Mouse (Mus musculus): ENCODE measurements around the gene Trmt10b. TPM values are rescaled to one million over a fixed set of nuclear protein-coding genes. Genes with fewer than 3 reads are reported as not detected.

Gene Trmt10b
- polyA plus RNA-seq, 1 experiment from 2014 or later = 27.0 TPM

GRCm38 (mm10) chr4:45275770-45276169 is 21.2 kb upstream of the Trmt10b start:
- Histone ChIP-seq H3K27ac (ENCODE audit: low read depth, low read length) (no peak overlapping the region), H3K36me3 (ENCODE audit: control insufficient read depth, insufficient read depth, low read length) (no peaks in the 10 kb centered on the region), H3K4me3 (ENCODE audit: low read depth, low read length) (no peak overlapping the region), H3K9me3 (ENCODE audit: control insufficient read depth, low read length) (no peaks in the 10 kb centered on the region), H3K27me3 (ENCODE audit: control insufficient read depth, insufficient read depth, low read length) (no peaks in the 10 kb centered on the region), H3K4me1 (ENCODE audit: control insufficient read depth, insufficient read depth, low read length) (0 out of 2 replicates have a peak, but pooled peaks cover 3% of the 10 kb centered on the region), H3K9ac (replicated peaks; ENCODE audit: low read depth, low read length) (no peak overlapping the region), H3K4me2 (ENCODE audit: low read depth, low read length) (no peak overlapping the region)
- ATAC-seq (ENCODE audit: low read depth) = no peak
- 83% methylated on average over 8 of the region's 8 CpGs for WGBS

GRCm38 (mm10) chr4:45279292-45279691 is 17.6 kb upstream of the Trmt10b start:
- no peak overlapping the region for H3K9ac ChIP-seq (replicated peaks; ENCODE audit: low read depth, low read length)
- WGBS = 39% methylated on average over 8 of the region's 8 CpGs
- no peak overlapping the region for H3K27ac ChIP-seq (ENCODE audit: low read depth, low read length)
- no peaks in the 10 kb centered on the region for H3K4me1 ChIP-seq (ENCODE audit: control insufficient read depth, insufficient read depth, low read length)
- H3K27me3 ChIP-seq (ENCODE audit: control insufficient read depth, insufficient read depth, low read length) = no peaks in the 10 kb centered on the region
- no peaks in the 10 kb centered on the region for H3K36me3 ChIP-seq (ENCODE audit: control insufficient read depth, insufficient read depth, low read length)
- no peak for ATAC-seq (ENCODE audit: low read depth)
- no peaks in the 10 kb centered on the region for H3K9me3 ChIP-seq (ENCODE audit: control insufficient read depth, low read length)
- H3K4me2 ChIP-seq (ENCODE audit: low read depth, low read length) = no peak overlapping the region
- H3K4me3 ChIP-seq (ENCODE audit: low read depth, low read length) = no peak overlapping the region

GRCm38 (mm10) chr4:45279981-45280548 is 16.9 kb upstream of the Trmt10b start:
- 18% methylated on average over 4 of the region's 4 CpGs for WGBS
- H3K36me3 ChIP-seq (ENCODE audit: control insufficient read depth, insufficient read depth, low read length) = no peaks in the 10 kb centered on the region
- peak; percentile 78 for ATAC-seq (ENCODE audit: low read depth)

GRCm38 (mm10) chr4:45286318-45286717 is 10.6 kb upstream of the Trmt10b start:
- Histone ChIP-seq H3K36me3 (ENCODE audit: control insufficient read depth, insufficient read depth, low read length) (no peaks in the 10 kb centered on the region), H3K27ac (ENCODE audit: low read depth, low read length) (no peak overlapping the region), H3K9ac (replicated peaks; ENCODE audit: low read depth, low read length) (no peak overlapping the region), H3K4me3 (ENCODE audit: low read depth, low read length) (no peak overlapping the region), H3K4me1 (ENCODE audit: control insufficient read depth, insufficient read depth, low read length) (no peaks in the 10 kb centered on the region), H3K27me3 (ENCODE audit: control insufficient read depth, insufficient read depth, low read length) (no peaks in the 10 kb centered on the region), H3K9me3 (ENCODE audit: control insufficient read depth, low read length) (no peaks in the 10 kb centered on the region), H3K4me2 (ENCODE audit: low read depth, low read length) (no peak overlapping the region)
- no peak for ATAC-seq (ENCODE audit: low read depth)
- 43% methylated on average over 3 of the region's 3 CpGs for WGBS

More at GRCm38 (mm10) chr4:45279981-45280548, 16.9 kb upstream of the Trmt10b start:
- no peak overlapping the region for H3K27ac ChIP-seq (ENCODE audit: low read depth, low read length)
- no peaks in the 10 kb centered on the region for H3K4me1 ChIP-seq (ENCODE audit: control insufficient read depth, insufficient read depth, low read length)
- no peaks in the 10 kb centered on the region for H3K9me3 ChIP-seq (ENCODE audit: control insufficient read depth, low read length)
- H3K27me3 ChIP-seq (ENCODE audit: control insufficient read depth, insufficient read depth, low read length) = no peaks in the 10 kb centered on the region
- no peak overlapping the region for H3K4me2 ChIP-seq (ENCODE audit: low read depth, low read length)
- no peak overlapping the region for H3K9ac ChIP-seq (replicated peaks; ENCODE audit: low read depth, low read length)
- no peak overlapping the region for H3K4me3 ChIP-seq (ENCODE audit: low read depth, low read length)

GRCm38 (mm10) chr4:45287906-45288305 is 9.0 kb upstream of the Trmt10b start:
- H3K9ac ChIP-seq (replicated peaks; ENCODE audit: low read depth, low read length) = no peak overlapping the region
- H3K9me3 ChIP-seq (ENCODE audit: control insufficient read depth, low read length) = no peaks in the 10 kb centered on the region
- 76% methylated on average over 5 of the region's 5 CpGs for WGBS
- no peak for ATAC-seq (ENCODE audit: low read depth)
- H3K27ac ChIP-seq (ENCODE audit: low read depth, low read length) = no peak overlapping the region
- no peak overlapping the region for H3K4me2 ChIP-seq (ENCODE audit: low read depth, low read length)
- no peaks in the 10 kb centered on the region for H3K4me1 ChIP-seq (ENCODE audit: control insufficient read depth, insufficient read depth, low read length)
- no peaks in the 10 kb centered on the region for H3K36me3 ChIP-seq (ENCODE audit: control insufficient read depth, insufficient read depth, low read length)
- no peak overlapping the region for H3K4me3 ChIP-seq (ENCODE audit: low read depth, low read length)
- no peaks in the 10 kb centered on the region for H3K27me3 ChIP-seq (ENCODE audit: control insufficient read depth, insufficient read depth, low read length)

- H3K27ac ChIP-seq (ENCODE audit: low read depth, low read length) = no peak overlapping the region
- WGBS = 96% methylated on average over 14 of the region's 14 CpGs
- H3K9ac ChIP-seq (replicated peaks; ENCODE audit: low read depth, low read length) = no peak overlapping the region
- H3K27me3 ChIP-seq (ENCODE audit: control insufficient read depth, insufficient read depth, low read length) = no peaks in the 10 kb centered on the region
- H3K4me1 ChIP-seq (ENCODE audit: control insufficient read depth, insufficient read depth, low read length) = no peaks in the 10 kb centered on the region
- no peak for ATAC-seq (ENCODE audit: low read depth)
- no peak overlapping the region for H3K4me2 ChIP-seq (ENCODE audit: low read depth, low read length)
- no peaks in the 10 kb centered on the region for H3K9me3 ChIP-seq (ENCODE audit: control insufficient read depth, low read length)
- no peak overlapping the region for H3K4me3 ChIP-seq (ENCODE audit: low read depth, low read length)
- H3K36me3 ChIP-seq (ENCODE audit: control insufficient read depth, insufficient read depth, low read length) = peaks cover 48% of the 10 kb centered on the region
These were observed 8.6 kb downstream of the Trmt10b start for GRCm38 (mm10) chr4:45305536-45305935.

- H3K4me2 ChIP-seq (ENCODE audit: low read depth, low read length) = no peak overlapping the region
- H3K27me3 ChIP-seq (ENCODE audit: control insufficient read depth, insufficient read depth, low read length) = no peaks in the 10 kb centered on the region
- no peak overlapping the region for H3K9ac ChIP-seq (replicated peaks; ENCODE audit: low read depth, low read length)
- WGBS = 41% methylated on average over 11 of the region's 11 CpGs
- H3K27ac ChIP-seq (ENCODE audit: low read depth, low read length) = no peak overlapping the region
- H3K36me3 ChIP-seq (ENCODE audit: control insufficient read depth, insufficient read depth, low read length) = peaks cover 28% of the 10 kb centered on the region
- ATAC-seq (ENCODE audit: low read depth) = no peak
- no peak overlapping the region for H3K4me3 ChIP-seq (ENCODE audit: low read depth, low read length)
- no peaks in the 10 kb centered on the region for H3K4me1 ChIP-seq (ENCODE audit: control insufficient read depth, insufficient read depth, low read length)
- H3K9me3 ChIP-seq (ENCODE audit: control insufficient read depth, low read length) = no peaks in the 10 kb centered on the region
These were observed 11.1 kb downstream of the Trmt10b start for GRCm38 (mm10) chr4:45308046-45308445.

GRCm38 (mm10) chr4:45308606-45309005 is 11.7 kb downstream of the Trmt10b start:
- peaks cover 27% of the 10 kb centered on the region for H3K36me3 ChIP-seq (ENCODE audit: control insufficient read depth, insufficient read depth, low read length)
- no peak overlapping the region for H3K9ac ChIP-seq (replicated peaks; ENCODE audit: low read depth, low read length)
- no peak for ATAC-seq (ENCODE audit: low read depth)
- H3K4me2 ChIP-seq (ENCODE audit: low read depth, low read length) = no peak overlapping the region
- H3K4me3 ChIP-seq (ENCODE audit: low read depth, low read length) = no peak overlapping the region
- H3K9me3 ChIP-seq (ENCODE audit: control insufficient read depth, low read length) = no peaks in the 10 kb centered on the region
- H3K4me1 ChIP-seq (ENCODE audit: control insufficient read depth, insufficient read depth, low read length) = no peaks in the 10 kb centered on the region
- no peaks in the 10 kb centered on the region for H3K27me3 ChIP-seq (ENCODE audit: control insufficient read depth, insufficient read depth, low read length)
- no peak overlapping the region for H3K27ac ChIP-seq (ENCODE audit: low read depth, low read length)
- 91% methylated on average over 6 of the region's 6 CpGs for WGBS

- H3K9ac ChIP-seq (replicated peaks; ENCODE audit: low read depth, low read length) = no peak overlapping the region
- no peak for ATAC-seq (ENCODE audit: low read depth)
- H3K27me3 ChIP-seq (ENCODE audit: control insufficient read depth, insufficient read depth, low read length) = no peaks in the 10 kb centered on the region
- H3K4me2 ChIP-seq (ENCODE audit: low read depth, low read length) = no peak overlapping the region
- 96% methylated on average over 2 of the region's 2 CpGs for WGBS
- no peak overlapping the region for H3K27ac ChIP-seq (ENCODE audit: low read depth, low read length)
- H3K36me3 ChIP-seq (ENCODE audit: control insufficient read depth, insufficient read depth, low read length) = peaks cover 35% of the 10 kb centered on the region
- no peak overlapping the region for H3K4me3 ChIP-seq (ENCODE audit: low read depth, low read length)
- no peaks in the 10 kb centered on the region for H3K9me3 ChIP-seq (ENCODE audit: control insufficient read depth, low read length)
- H3K4me1 ChIP-seq (ENCODE audit: control insufficient read depth, insufficient read depth, low read length) = no peaks in the 10 kb centered on the region
These were observed 14.1 kb downstream of the Trmt10b start for GRCm38 (mm10) chr4:45311056-45311455.
